Mouse (Mus musculus) CH12.LX (cell line): ENCODE measurements around the gene Mdm4. TPM values are rescaled to one million over a fixed set of nuclear protein-coding genes. Genes with fewer than 3 reads are reported as not detected.

Experiments
- DNase-seq: peaks from one replicate; pipeline ENCODE4 v3.0.0-alpha.2; 2013; ENCODE audit errors: extremely low read depth
- H3K27ac ChIP-seq: 2 replicates; pipeline ENCODE4 v1.5.1; 2012; ENCODE audit warnings: low read depth, mild to moderate bottlenecking, control low read depth, moderate library complexity; ENCODE audit not compliant: insufficient read depth
- H3K27me3 ChIP-seq: replicated peaks from 2 replicates; pipeline ENCODE3; 2012; ENCODE audit warnings: inconsistent platforms
- H3K36me3 ChIP-seq, 2 experiments: replicated peaks in 1 of 2; 2 replicates each; pipeline versions ENCODE3 to v1.6.1; 2012; ENCODE audit warnings: inconsistent platforms in 1 of 2, low read length in 1 of 2, mild to moderate bottlenecking in 1 of 2, mixed read lengths in 1 of 2, moderate library complexity in 1 of 2; ENCODE audit not compliant: control insufficient read depth in 1 of 2, insufficient read depth in 1 of 2
- H3K4me1 ChIP-seq, 2 experiments: 2 replicates each; pipeline ENCODE4 v1.6.1; 2012; ENCODE audit warnings: inconsistent platforms in 1 of 2, moderate library complexity in 1 of 2; ENCODE audit not compliant: insufficient read depth in 2 of 2, control insufficient read depth in 1 of 2
- H3K4me2 ChIP-seq: 2 replicates; pipeline ENCODE4 v1.6.1; 2012; ENCODE audit warnings: low read depth, mild to moderate bottlenecking, control low read depth; ENCODE audit not compliant: poor library complexity, insufficient read depth, severe bottlenecking
- H3K4me3 ChIP-seq, 3 experiments: fragments of 150-350 bp in 1 of 3; sonication (generic) in 1 of 3; replicated peaks in 1 of 3; 2 replicates each; pipeline versions ENCODE3 to v1.5.1; 2011 to 2012; ENCODE audit warnings: low read depth in 2 of 3, low read length in 2 of 3, mild to moderate bottlenecking in 2 of 3, moderate library complexity in 2 of 3, control low read depth in 1 of 3, improper control_type of control experiment in 1 of 3, inconsistent platforms in 1 of 3, mixed read lengths in 1 of 3; ENCODE audit not compliant: poor library complexity in 1 of 3
- H3K79me2 ChIP-seq: replicated peaks from 2 replicates; pipeline ENCODE4 v1.6.1; 2012; ENCODE audit warnings: mild to moderate bottlenecking, moderate library complexity; ENCODE audit not compliant: control insufficient read depth, poor library complexity, insufficient read depth, severe bottlenecking; ENCODE audit errors: extremely low read depth
- H3K9ac ChIP-seq: 2 replicates; pipeline ENCODE4 v1.6.1; 2012; ENCODE audit warnings: low read depth, mild to moderate bottlenecking, control low read depth, moderate library complexity; ENCODE audit not compliant: insufficient read depth
- H3K9me3 ChIP-seq: replicated peaks from 2 replicates; pipeline ENCODE3; 2012; ENCODE audit warnings: low read length, inconsistent platforms, mixed read lengths
- BHLHE40 ChIP-seq: IDR thresholded peaks from 2 replicates; pipeline ENCODE4 v1.6.1; 2011; ENCODE audit warnings: mild to moderate bottlenecking, low read depth, low read length, improper control_type of control experiment
- CHD1 ChIP-seq: IDR thresholded peaks from 2 replicates; pipeline ENCODE4 v1.6.1; 2012; ENCODE audit warnings: low read depth, low read length, improper control_type of control experiment, inconsistent platforms
- CTCF ChIP-seq, 2 experiments: IDR thresholded peaks in 1 of 2; conservative IDR thresholded peaks in 1 of 2; 2 replicates each; pipeline ENCODE4 v1.5.1; 2011 to 2012; ENCODE audit warnings: low read depth in 2 of 2, low read length in 2 of 2, improper control_type of control experiment in 1 of 2, inconsistent platforms in 1 of 2, mild to moderate bottlenecking in 1 of 2, moderate library complexity in 1 of 2
- ELF1 ChIP-seq: IDR thresholded peaks from 2 replicates; pipeline ENCODE4 v1.6.1; 2014; ENCODE audit warnings: low read depth, mild to moderate bottlenecking, inconsistent platforms, low read length, improper control_type of control experiment
- ETS1 ChIP-seq: conservative IDR thresholded peaks from 2 replicates; pipeline ENCODE4 v1.6.1; 2012; ENCODE audit warnings: low read depth, mild to moderate bottlenecking, inconsistent platforms, low read length, improper control_type of control experiment, moderate library complexity
- GABPA ChIP-seq: IDR thresholded peaks from 2 replicates; pipeline ENCODE4 v1.6.1; 2012; ENCODE audit warnings: low read depth, low read length, improper control_type of control experiment, inconsistent platforms; ENCODE audit not compliant: insufficient replicate concordance
- IRF4 ChIP-seq: IDR thresholded peaks from 2 replicates; pipeline ENCODE4 v1.6.1; 2014; ENCODE audit warnings: low read depth, mild to moderate bottlenecking, inconsistent platforms, low read length, improper control_type of control experiment
- MAX ChIP-seq: IDR thresholded peaks from 2 replicates; pipeline ENCODE4 v1.6.1; 2011; ENCODE audit warnings: low read length, improper control_type of control experiment
- MAZ ChIP-seq: IDR thresholded peaks from 2 replicates; pipeline ENCODE4 v1.6.1; 2012; ENCODE audit warnings: low read depth, mild to moderate bottlenecking, inconsistent platforms, low read length, improper control_type of control experiment, moderate library complexity
- MEF2A ChIP-seq: IDR thresholded peaks from 2 replicates; pipeline ENCODE4 v1.6.1; 2014; ENCODE audit warnings: low read depth, mild to moderate bottlenecking, inconsistent platforms, low read length, improper control_type of control experiment, borderline replicate concordance
- MXI1 ChIP-seq: IDR thresholded peaks from 2 replicates; pipeline ENCODE4 v1.6.1; 2011; ENCODE audit warnings: mild to moderate bottlenecking, low read depth, low read length, improper control_type of control experiment
- MYC ChIP-seq: IDR thresholded peaks from 2 replicates; pipeline ENCODE4 v1.6.1; 2011; ENCODE audit warnings: low read depth, mild to moderate bottlenecking, improper control_type of control experiment, low read length
- NRF1 ChIP-seq: IDR thresholded peaks from 2 replicates; pipeline ENCODE4 v1.6.1; 2014; ENCODE audit warnings: low read depth, mild to moderate bottlenecking, inconsistent platforms, low read length, improper control_type of control experiment, moderate library complexity
- POLR2A ChIP-seq: IDR thresholded peaks from 2 replicates; pipeline ENCODE4 v1.6.1; 2011; ENCODE audit warnings: low read depth, mild to moderate bottlenecking, improper control_type of control experiment, low read length
- POLR2AphosphoS2 ChIP-seq: IDR thresholded peaks from 2 replicates; pipeline ENCODE4 v1.6.1; 2011; ENCODE audit warnings: low read depth, low read length, improper control_type of control experiment
- RAD21 ChIP-seq: IDR thresholded peaks from 2 replicates; pipeline ENCODE4 v1.6.1; 2011; ENCODE audit warnings: low read depth, mild to moderate bottlenecking, low read length, improper control_type of control experiment, moderate library complexity
- SIN3A ChIP-seq: IDR thresholded peaks from 2 replicates; pipeline ENCODE4 v1.6.1; 2012; ENCODE audit warnings: low read length, improper control_type of control experiment, inconsistent platforms
- SMC3 ChIP-seq: IDR thresholded peaks from 2 replicates; pipeline ENCODE4 v1.6.1; 2011; ENCODE audit warnings: low read depth, low read length, improper control_type of control experiment
- TBP ChIP-seq: conservative IDR thresholded peaks from 2 replicates; pipeline ENCODE4 v1.6.1; 2011; ENCODE audit warnings: low read depth, low read length, improper control_type of control experiment
- TCF12 ChIP-seq: IDR thresholded peaks from 2 replicates; pipeline ENCODE4 v1.6.1; 2014; ENCODE audit warnings: low read depth, mild to moderate bottlenecking, inconsistent platforms, low read length, improper control_type of control experiment
- UBTF ChIP-seq: IDR thresholded peaks from 2 replicates; pipeline ENCODE4 v1.6.1; 2012; ENCODE audit warnings: low read depth, mild to moderate bottlenecking, inconsistent platforms, low read length, improper control_type of control experiment, moderate library complexity
- USF1 ChIP-seq: IDR thresholded peaks from 2 replicates; pipeline ENCODE4 v1.6.1; 2014; ENCODE audit warnings: low read depth, mild to moderate bottlenecking, inconsistent platforms, low read length, improper control_type of control experiment
- dilution Hi-C: fragments of 300-500 bp; cut with MboI; formaldehyde crosslinking; loops from 2 replicates; pipeline ENCODE4 v1.14.3; 2020; ENCODE audit warnings: low sequenced_read_pairs; ENCODE audit not compliant: extremely low pct_unique_long_range_greater_than_20kb, extremely low pct_ligation_motif_present
- in situ Hi-C: fragments of 300-500 bp; cut with MboI; formaldehyde crosslinking; loops from 3 replicates; pipeline ENCODE4 v1.14.3; 2019; ENCODE audit warnings: low sequenced_read_pairs, low pct_ligation_motif_present, low pct_unique_long_range_greater_than_20kb, mixed read lengths
- polyA plus RNA-seq: library from polyadenylated mRNA; unstranded; fragments of >175 nt; gene quantifications from 2 replicates; pipeline ENCODE4 v1.2.1, GENCODE M21; 2012; ENCODE audit warnings: low read depth; ENCODE audit not compliant: insufficient read length
- total RNA-seq, 2 experiments: library from RNA; depleted of rRNA; stranded (reverse); fragments of 300-350 nt in 1 of 2; fragments of >200 nt in 1 of 2; gene quantifications; 2 replicates each; pipeline ENCODE4 v1.2.3; 2012 to 2014

Mdm4 gene
- total and polyA plus RNA-seq, 3 experiments = 66.5 to 107 (median 78.9) TPM

GRCm38 (mm10) chr1:133053034-133053433 is 22.7 kb upstream of the Mdm4 start (continued):
- TF ChIP-seq SIN3A (peak; percentile 83), MAZ (no peak), USF1 (no peak)
- TF ChIP-seq, all 38 proteins: peak for 9

- H3K36me3 ChIP-seq = peaks cover 0 to 5% of the 10 kb centered on the region in 2 experiments
- H3K9me3 ChIP-seq = no peaks in the 10 kb centered on the region
- no peak for TF ChIP-seq NRF1
- peak; percentile 18 to 58; a peak in 2 of 4 replicates for TF ChIP-seq CTCF (conservative IDR thresholded peaks at IDR 0.05 in 1 of 2, IDR thresholded peaks at IDR 0.05 in 1 of 2; ENCODE audit: low read depth in 2 of 2, low read length in 2 of 2)
- TF ChIP-seq MYC = no peak
- TF ChIP-seq SMC3 = peak; percentile 41
- peak; percentile 35 for TF ChIP-seq RAD21
- H3K27ac ChIP-seq = peak overlapping the region; percentile 81
- dilution Hi-C loops = no loop called here
- peak; percentile 45 for DNase-seq
- no peak overlapping the region for H3K4me3 ChIP-seq
- H3K79me2 ChIP-seq = peaks cover 79% of the 10 kb centered on the region
- in situ Hi-C loops = loop anchor here (5.0 kb wide), 1 partner anchor 35 kb away; no protein-coding TSS in a partner anchor
- H3K27me3 ChIP-seq = no peaks in the 10 kb centered on the region
- no peak overlapping the region for H3K9ac ChIP-seq
- H3K4me2 ChIP-seq = no peak overlapping the region
- peaks cover 30 to 84% of the 10 kb centered on the region in 2 experiments for H3K4me1 ChIP-seq
Measured at GRCm38 (mm10) chr1:133051829-133052228, 21.5 kb upstream of the Mdm4 start.

- DNase-seq = peak; percentile 77
- Histone ChIP-seq H3K9me3 (no peaks in the 10 kb centered on the region), H3K4me1 (peaks cover 19 to 74% of the 10 kb centered on the region in 2 experiments), H3K79me2 (peaks cover 71% of the 10 kb centered on the region), H3K9ac (no peak overlapping the region; the same call in 1 of the 2 replicates), H3K27ac (peak overlapping the region; percentile 94), H3K27me3 (no peaks in the 10 kb centered on the region), H3K4me2 (peak overlapping the region; percentile 86), H3K36me3 (no peaks in the 10 kb centered on the region), H3K4me3 (peak overlapping the region in 2 of 3 experiments; percentile 5 to 36)
- TF ChIP-seq USF1 (no peak), BHLHE40 (peak; percentile 29), POLR2A (peak; percentile 19; the same call in 1 of the 2 replicates), MAX (0 out of 2 replicates have a peak, but pooled peaks have one; percentile 0), MEF2A (peak; percentile 53; the same call in 1 of the 2 replicates), TCF12 (peak; percentile 43; the same call in 1 of the 2 replicates), ETS1 (peak; percentile 70), TBP (peak; percentile 97), MXI1 (peak; percentile 52; the same call in 1 of the 2 replicates), SIN3A (peak; percentile 76), ELF1 (peak; percentile 66), CHD1 (no peak), NRF1 (0 out of 2 replicates have a peak, but pooled peaks have one; percentile 27), IRF4 (peak; percentile 34; the same call in 1 of the 2 replicates), POLR2AphosphoS2 (no peak), UBTF (0 out of 2 replicates have a peak, but pooled peaks have one; percentile 60), GABPA (no peak), SMC3 (0 out of 2 replicates have a peak, but pooled peaks have one; percentile 4)
- dilution Hi-C loops (no loop called here), in situ Hi-C loops (loop anchor here (5.0 kb wide), 1 partner anchor 37 kb away; no protein-coding TSS in a partner anchor)
Measured at GRCm38 (mm10) chr1:133050001-133050431, 19.7 kb upstream of the Mdm4 start.
